Mouse (Mus musculus) spleen, adult 2 months (tissue): Measurements from ENCODE around the gene Tpgs1.

ENCODE experiments used
- CTCF ChIP-seq: fragments of 200-500 bp; IDR thresholded peaks from 2 replicates; pipeline ENCODE4 v1.5.1; 2011; ENCODE audit warnings: mild to moderate bottlenecking, inconsistent platforms; ENCODE audit not compliant: insufficient read depth, insufficient read length, insufficient replicate concordance; ENCODE audit errors: extremely low read depth
- POLR2A ChIP-seq: fragments of 200-500 bp; IDR thresholded peaks from 2 replicates; pipeline ENCODE4 v1.6.1; 2011; ENCODE audit warnings: low read depth, low read length, inconsistent platforms

DNA sequence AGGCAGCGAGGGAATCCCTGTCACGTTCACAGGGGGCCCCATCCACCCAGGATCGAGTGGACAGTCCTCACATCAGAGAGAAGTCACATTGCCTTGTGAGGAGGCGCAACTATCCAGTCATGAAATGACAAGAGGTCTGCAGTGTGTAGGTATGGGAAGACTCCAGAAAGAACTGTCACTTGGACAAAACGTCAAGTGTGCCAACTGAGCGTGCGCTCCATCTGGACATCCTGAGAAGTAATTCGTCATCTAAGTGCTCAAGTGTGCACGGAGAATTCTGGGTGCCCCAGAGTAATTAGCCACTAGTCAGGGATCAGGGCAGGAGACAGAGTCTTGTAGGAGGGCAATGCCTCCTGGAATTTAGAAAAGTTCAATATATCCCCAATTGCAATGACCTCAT, 43.8 kb upstream of the Tpgs1 start:
- TF ChIP-seq CTCF: no peak
- no peak for TF ChIP-seq POLR2A
